In the genomic region with DNA sequence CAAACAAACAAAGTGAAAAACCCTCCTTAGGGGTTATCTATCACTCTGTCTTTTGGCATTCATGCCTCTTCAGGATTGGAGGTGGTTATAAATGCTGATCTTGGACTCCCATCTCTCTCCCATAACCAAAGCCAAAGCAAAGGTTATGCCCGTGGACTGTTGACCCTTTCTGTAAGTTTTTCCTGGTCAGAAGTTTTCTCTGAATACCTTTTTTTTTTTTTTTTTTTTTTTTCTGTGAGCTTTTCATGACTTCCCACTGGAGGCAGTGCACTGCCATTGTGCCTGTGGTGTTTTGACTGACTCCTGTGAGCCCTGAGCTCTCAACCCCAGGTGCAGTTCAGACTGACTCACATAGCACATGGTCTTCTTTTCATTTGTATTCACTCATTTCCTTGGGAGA, we compare ENCODE assay signal across 20 mouse cellular contexts. TPM values are rescaled to one million over a fixed set of nuclear protein-coding genes. Genes with fewer than 3 reads are reported as not detected.
A peak's percentile ranks its signal among the peaks of the same experiment; 100 is the strongest.
DNase-seq lines count a peak whose midpoint lies in the region; TF ChIP-seq lines count a peak whose summit lies in the region.
"Had no signal": no experiment of that assay in that cellular context is flagged by ENCODE, and none has a peak within 500 bp of the region (broad histone marks: within the 10 kb centered on the region; RNA-seq: fewer than 3 reads in every experiment).

No protein-coding gene starts in this region.

- H3K79me2 ChIP-seq in CH12.LX (replicated peaks; ENCODE audit: control insufficient read depth, extremely low read depth, insufficient read depth, poor library complexity, severe bottlenecking) = no peaks in the 10 kb centered on the region

- no peak overlapping the region for H3K27ac ChIP-seq in layer of hippocampus, adult 2 months
- H3K27ac ChIP-seq in CH12.LX (ENCODE audit: insufficient read depth, low read depth) = no peak overlapping the region
- H3K27ac ChIP-seq: forebrain, embryonic 10.5 days; gastrocnemius, adult 2 months; heart, embryonic 13.5 days; hindbrain, embryonic 12.5 days had no signal

- no peak for TF ChIP-seq POLR2A in CH12.LX (IDR thresholded peaks at IDR 0.05; ENCODE audit: low read depth, low read length)

- in situ Hi-C loops in CH12.LX (cut with MboI; ENCODE audit: low pct_ligation_motif_present, low pct_unique_long_range_greater_than_20kb, low sequenced_read_pairs) = no loop called here

- H3K4me1 ChIP-seq in CH12.LX (ENCODE audit: control insufficient read depth in 1 of 2, insufficient read depth in 2 of 2) = no peaks in the 10 kb centered on the region

- no peaks in the 10 kb centered on the region for H3K36me3 ChIP-seq in CH12.LX (replicated peaks in 1 of 2; ENCODE audit: control insufficient read depth in 1 of 2, insufficient read depth in 1 of 2, low read length in 1 of 2)
- H3K36me3 ChIP-seq: hindbrain, embryonic 12.5 days had no signal

- H3K4me2 ChIP-seq in CH12.LX (ENCODE audit: insufficient read depth, low read depth, poor library complexity, severe bottlenecking) = no peak overlapping the region
- H3K4me2 ChIP-seq: heart, embryonic 13.5 days; hindbrain, embryonic 12.5 days had no signal

- dilution Hi-C loops in CH12.LX (cut with MboI; ENCODE audit: extremely low pct_ligation_motif_present, extremely low pct_unique_long_range_greater_than_20kb, low sequenced_read_pairs) = no loop called here

- peaks cover 6% of the 10 kb centered on the region for H3K9me3 ChIP-seq in CH12.LX (replicated peaks; ENCODE audit: low read length)
- H3K9me3 ChIP-seq: forebrain, embryonic 10.5 days; heart, embryonic 13.5 days; hindbrain, embryonic 12.5 days had no signal

- no peak overlapping the region for H3K9ac ChIP-seq in CH12.LX (ENCODE audit: insufficient read depth, low read depth)
- H3K9ac ChIP-seq: heart, embryonic 13.5 days; hindbrain, embryonic 12.5 days had no signal

- no peaks in the 10 kb centered on the region for H3K27me3 ChIP-seq in CH12.LX (replicated peaks)
- H3K27me3 ChIP-seq: heart, embryonic 13.5 days; hindbrain, embryonic 12.5 days had no signal

- H3K4me3 ChIP-seq in layer of hippocampus, adult 2 months = no peak overlapping the region
- no peak overlapping the region for H3K4me3 ChIP-seq in CH12.LX (replicated peaks in 1 of 3; ENCODE audit: low read depth in 2 of 3, low read length in 2 of 3, poor library complexity in 1 of 3)
- H3K4me3 ChIP-seq: erythroblast, embryonic 14.5 days; forebrain, embryonic 10.5 days; gastrocnemius, adult 2 months; heart, embryonic 13.5 days; hindbrain, embryonic 12.5 days had no signal

- TF ChIP-seq CTCF in layer of hippocampus, adult 2 months (conservative IDR thresholded peaks at IDR 0.05) = peak; percentile 34
- peak in 1 of 2 experiments; percentile 20; a peak in 2 of 4 replicates for TF ChIP-seq CTCF in CH12.LX (conservative IDR thresholded peaks at IDR 0.05 in 1 of 2, IDR thresholded peaks at IDR 0.05 in 1 of 2; ENCODE audit: low read depth in 2 of 2, low read length in 2 of 2)

- no peak for TF ChIP-seq EP300 in CH12.LX (IDR thresholded peaks at IDR 0.05; ENCODE audit: low read length)

- peak; percentile 40 for DNase-seq in kidney, adult 9 months
- no peak for DNase-seq in kidney, adult 18-20 months
- DNase-seq in layer of hippocampus, adult 2 months (ENCODE audit: low spot score in 2 of 2) = no peak
- no peak for DNase-seq in layer of hippocampus, postnatal 14 days (ENCODE audit: low spot score in 2 of 2)
- DNase-seq in CH12.LX (ENCODE audit: extremely low read depth) = no peak
- DNase-seq in ZHBTc4 (ENCODE audit: low read depth, low spot score) = peak; percentile 7
- no peak for DNase-seq in gastrocnemius, postnatal 10 days
- DNase-seq: adrenal gland, adult 2 months; adrenal gland, postnatal 25 days; cerebellum, adult 18-20 months; cerebellum, adult 9-11 months; cerebellum, postnatal 36 days; gastrocnemius, adult 2 months; gastrocnemius, postnatal 36 days; heart, adult 11 months; heart, postnatal 4 days had no signal

- no peak; the same call in 1 of the 2 replicates for TF ChIP-seq RAD21 in CH12.LX (IDR thresholded peaks at IDR 0.05; ENCODE audit: low read depth, low read length)

TF ChIP-seq in CH12.LX, 34 proteins besides CTCF, POLR2A, EP300 and RAD21:
- TF ChIP-seq ZNF384 (IDR thresholded peaks at IDR 0.05; ENCODE audit: low read depth, low read length) (peak; percentile 68), CHD2 (IDR thresholded peaks at IDR 0.05; ENCODE audit: low read length) (no peak)

RNA-seq across cellular contexts. Expression of a gene that starts 5.9 kb away (rescaled TPM):
- total RNA-seq in layer of hippocampus, adult 2 months (2021) = 1 to 10 TPM; 4.7 to 5.0 TPM
- total RNA-seq in layer of hippocampus, postnatal 14 days (2021) = 1 to 10 TPM; 4.1 to 4.2 TPM
- total RNA-seq in CH12.LX (2012; rRNA removed) = 3.4 and 3.7 TPM in 2 replicates
- 3.5 and 6.2 TPM in 2 replicates for total RNA-seq in CH12.LX (2014; rRNA removed)
- polyA plus RNA-seq in CH12.LX (2012; ENCODE audit: insufficient read length, low read depth) = 2.4 and 3.8 TPM in 2 replicates
- 1 to 10 TPM; 2.8 to 4.1 TPM for total RNA-seq in gastrocnemius, postnatal 10 days (2021)

RNA-seq across cellular contexts. Expression of a gene that starts 6.2 kb away (rescaled TPM):
- total RNA-seq in layer of hippocampus, adult 2 months (2021) = 10 to 100 TPM; 28.2 to 31.0 TPM
- total RNA-seq in layer of hippocampus, postnatal 14 days (2021) = 10 to 100 TPM; 12.7 to 13.8 TPM
- total RNA-seq in CH12.LX (2012; rRNA removed) (1.7 and 3.3 TPM in 2 replicates), CH12.LX (2014; rRNA removed) (4.3 and 5.1 TPM in 2 replicates)
- polyA plus RNA-seq in CH12.LX (2012; ENCODE audit: insufficient read length, low read depth) = 2.7 and 3.2 TPM in 2 replicates
- 10 to 100 TPM; 14.4 to 16.8 TPM for total RNA-seq in gastrocnemius, postnatal 10 days (2021)

Comparison
In these comparisons a context has a peak if more than half of its experiments do, and no peak if none do; other contexts are left out.
1. DNase-seq: peak in kidney, adult 9 months (single experiment) and ZHBTc4 (single experiment); none in kidney, adult 18-20 months (single experiment), layer of hippocampus, adult 2 months (0 of 2), layer of hippocampus, postnatal 14 days (0 of 2), CH12.LX (single experiment) and gastrocnemius, postnatal 10 days (single experiment).